Mouse (Mus musculus): ENCODE data around the gene Zfp462.

GRCm38 (mm10) chr4:55100851-55101250 lies 156.0 kb downstream of the Zfp462 start:
- TF ChIP-seq CTCF (conservative IDR thresholded peaks at IDR 0.05; ENCODE audit: low read length), result no peak
- TF ChIP-seq NANOG (IDR thresholded peaks at IDR 0.05; ENCODE audit: borderline replicate concordance, low read length), result no peak
- TF ChIP-seq POU5F1 (IDR thresholded peaks at IDR 0.05; ENCODE audit: borderline replicate concordance, low read length), result no peak
